Mouse (Mus musculus) hindbrain, postnatal 0 days (tissue): Measurements from ENCODE around the gene Ccl4. TPM values are rescaled to one million over a fixed set of nuclear protein-coding genes. Genes with fewer than 3 reads are reported as not detected.

Experiments used
- ATAC-seq: fragments of 200-750 bp; cut with Nextera tagmentation; 2 replicates; pipeline ENCODE4 v1.8.0; 2017; ENCODE audit warnings: mild to moderate bottlenecking, moderate TSS enrichment, moderate library complexity
- DNase-seq: peaks from one replicate; pipeline ENCODE4 v3.0.0-alpha.2; 2015; ENCODE audit warnings: low spot score
- H3K27ac ChIP-seq: fragments of 300-500 bp; sonication (generic); 2 replicates; pipeline ENCODE4 v1.5.1; 2014; ENCODE audit warnings: mild to moderate bottlenecking
- H3K27me3 ChIP-seq: fragments of 300-500 bp; sonication (generic); 2 replicates; pipeline ENCODE4 v1.6.1; 2014; ENCODE audit warnings: low read length, mixed read lengths; ENCODE audit not compliant: insufficient read depth
- H3K36me3 ChIP-seq: fragments of 300-500 bp; sonication (generic); 2 replicates; pipeline ENCODE4 v1.6.1; 2014; ENCODE audit warnings: low read length, mixed read lengths; ENCODE audit not compliant: insufficient read depth
- H3K4me1 ChIP-seq: fragments of 300-500 bp; sonication (generic); 2 replicates; pipeline ENCODE4 v1.6.1; 2014; ENCODE audit warnings: antibody characterized with exemption, low read length, mixed read lengths; ENCODE audit not compliant: insufficient read depth
- H3K4me2 ChIP-seq: fragments of 300-500 bp; sonication (generic); 2 replicates; pipeline ENCODE4 v1.6.1; 2014; ENCODE audit warnings: low read depth, mild to moderate bottlenecking, low read length, moderate library complexity, mixed read lengths
- H3K4me3 ChIP-seq: fragments of 300-500 bp; sonication (generic); 2 replicates; pipeline ENCODE4 v1.5.1; 2014; ENCODE audit warnings: low read length
- H3K9ac ChIP-seq: fragments of 300-500 bp; sonication (generic); replicated peaks from 2 replicates; pipeline ENCODE4 v1.6.1; 2014; ENCODE audit warnings: mild to moderate bottlenecking, low read length, moderate library complexity, mixed read lengths
- H3K9me3 ChIP-seq: fragments of 300-500 bp; sonication (generic); 2 replicates; pipeline ENCODE4 v1.6.1; 2016; ENCODE audit warnings: low read length, mixed read lengths
- CTCF ChIP-seq: IDR thresholded peaks from 2 replicates; pipeline ENCODE4 v1.5.1; 2016; ENCODE audit warnings: antibody characterized with exemption, control low read depth, low read depth
- WGBS: fragments of 180-500 bp; shearing (Covaris S2); extraction: QIAGEN DNeasy Blood & Tissue Kit; methylation state at CpG from one replicate; pipeline ENCODE4 v1.1.7; 2014; 5-methylcytosine and 5-hydroxymethylcytosine counted together
- polyA plus RNA-seq: library from polyadenylated mRNA; unstranded; fragments of >200 nt; fragmentation: Nextera tagmentation; extraction: Ambion mirVana; gene quantifications from 2 replicates; pipeline ENCODE4 v1.2.1, GENCODE M21; 2015
- total RNA-seq: library from RNA; depleted of rRNA; stranded (reverse); fragments of >200 nt; gene quantifications from 2 replicates; pipeline ENCODE4 v1.2.3, GENCODE M21; 2014; rRNA removed

Ccl4 gene
- total RNA-seq = not detected in 2 replicates
- polyA plus RNA-seq = 0.39 and 0.77 TPM in 2 replicates

DNA sequence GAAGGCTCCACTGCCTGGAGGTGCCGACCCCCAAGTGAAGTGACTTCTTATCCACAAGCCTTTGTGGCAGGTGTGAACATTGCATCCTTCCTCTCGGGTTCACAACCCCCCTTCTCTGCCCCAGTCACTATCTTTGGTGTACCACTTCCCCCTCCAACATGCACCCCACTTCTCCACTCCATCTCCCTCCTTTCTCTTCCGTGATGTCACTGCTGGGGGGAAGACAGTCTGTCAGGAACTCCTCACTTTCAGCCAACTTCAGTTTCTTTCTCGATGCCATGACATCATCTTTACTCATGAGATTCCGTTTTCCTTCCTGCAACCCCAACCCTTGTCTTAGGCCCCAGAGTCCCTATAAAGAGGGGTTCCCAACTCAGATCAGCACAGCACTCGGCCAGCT is at the start of gene Ccl4:
Ccl4 (plus strand) TSS at position 381 of the 400 bp plus-strand sequence.
- Histone ChIP-seq H3K36me3 (no peaks in the 10 kb centered on the region), H3K27ac (no peak within 1 kb of the TSS), H3K4me3 (no peak within 1 kb of the TSS), H3K9ac (no peak within 1 kb of the TSS), H3K4me1 (no peaks in the 10 kb centered on the region), H3K9me3 (no peaks in the 10 kb centered on the region), H3K27me3 (no peaks in the 10 kb centered on the region), H3K4me2 (no peak within 1 kb of the TSS)
- ATAC-seq (no peak), DNase-seq (no peak)
- WGBS = 85% methylated on average over 6 of the region's 6 CpGs
- no peak for TF ChIP-seq CTCF

DNA sequence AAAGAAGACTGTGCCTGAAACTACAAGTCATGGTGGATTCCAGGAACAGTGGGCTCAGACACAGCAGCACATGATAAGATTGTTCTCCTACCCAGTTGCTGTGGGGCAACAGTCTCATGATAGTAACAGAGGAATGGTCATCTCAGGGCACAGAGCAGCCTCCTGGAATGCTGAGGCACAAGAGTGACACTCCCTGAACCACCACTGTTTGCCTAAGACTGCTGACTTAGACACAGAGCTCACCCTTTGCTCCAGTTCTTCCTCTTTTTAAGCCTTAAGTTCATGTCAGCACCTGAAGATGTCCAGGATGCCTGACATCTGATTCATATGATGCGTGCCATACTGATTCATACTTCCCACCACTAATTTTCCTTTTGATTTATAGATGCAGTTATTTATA is 45.8 kb upstream of the Ccl4 start:
- Histone ChIP-seq H3K4me2 (no peak overlapping the region), H3K27me3 (no peaks in the 10 kb centered on the region), H3K4me1 (no peaks in the 10 kb centered on the region), H3K9me3 (no peaks in the 10 kb centered on the region), H3K27ac (no peak overlapping the region), H3K36me3 (no peaks in the 10 kb centered on the region), H3K9ac (no peak overlapping the region), H3K4me3 (no peak overlapping the region)
- ATAC-seq (no peak), DNase-seq (no peak)
- 94% methylated on average over 1 of the region's 1 CpGs for WGBS
- no peak for TF ChIP-seq CTCF

DNA sequence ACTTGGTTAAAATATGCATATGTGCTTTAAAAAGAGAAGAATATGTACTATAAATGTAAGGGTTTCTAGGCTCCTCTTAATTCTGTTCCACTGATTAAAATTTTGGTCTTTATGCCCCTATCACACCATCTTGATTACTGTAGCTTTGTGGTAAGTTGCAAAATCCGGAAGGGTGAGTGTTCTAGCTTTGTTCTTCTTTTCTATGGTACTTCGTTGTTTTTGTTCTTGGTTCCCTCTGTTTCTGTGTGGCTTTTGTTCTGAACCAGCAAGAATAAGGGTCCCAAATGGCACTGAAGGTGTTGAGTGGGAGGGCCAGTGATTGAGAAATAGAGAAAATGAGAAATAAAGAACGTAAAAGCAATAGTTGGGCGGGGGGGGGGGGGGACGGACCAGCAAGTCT is 44.1 kb upstream of the Ccl4 start:
- no peak for ATAC-seq
- H3K9ac ChIP-seq = no peak overlapping the region
- WGBS = 58% methylated on average over 5 of the region's 5 CpGs

DNA sequence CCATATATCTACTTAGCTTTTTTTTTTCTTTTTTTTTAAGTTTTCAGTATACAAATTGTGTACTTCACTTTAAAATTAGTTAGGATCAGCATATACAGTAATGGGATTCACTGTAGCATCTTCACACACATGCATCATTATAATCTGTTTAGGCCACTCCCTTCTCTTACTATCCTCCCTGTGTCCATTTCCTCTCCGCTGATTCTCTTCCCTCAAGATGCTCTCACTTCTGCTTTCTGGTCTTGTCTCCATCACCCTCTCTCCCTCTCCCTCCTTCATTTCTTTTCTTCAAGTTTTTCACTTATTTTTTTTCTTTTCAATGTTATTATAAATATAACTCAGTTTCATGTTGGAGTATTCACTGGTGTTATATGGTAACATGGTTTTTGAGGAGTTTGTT is 43.3 kb upstream of the Ccl4 start:
- H3K4me3 ChIP-seq = no peak overlapping the region
- ATAC-seq (no peak), DNase-seq (no peak)
- H3K27me3 ChIP-seq = no peaks in the 10 kb centered on the region
- H3K4me1 ChIP-seq = no peaks in the 10 kb centered on the region
- 96% methylated on average over 1 of the region's 1 CpGs for WGBS
- H3K27ac ChIP-seq = no peak overlapping the region
- H3K4me2 ChIP-seq = no peak overlapping the region
- no peaks in the 10 kb centered on the region for H3K9me3 ChIP-seq
- H3K36me3 ChIP-seq = no peaks in the 10 kb centered on the region
- no peak for TF ChIP-seq CTCF
- H3K9ac ChIP-seq = no peak overlapping the region

More for the DNA sequence above, 44.1 kb upstream of the Ccl4 start:
- H3K36me3 ChIP-seq = no peaks in the 10 kb centered on the region
- H3K4me3 ChIP-seq = no peak overlapping the region
- no peak for DNase-seq
- H3K4me2 ChIP-seq = no peak overlapping the region
- no peak for TF ChIP-seq CTCF
- no peak overlapping the region for H3K27ac ChIP-seq
- no peaks in the 10 kb centered on the region for H3K4me1 ChIP-seq
- H3K27me3 ChIP-seq = no peaks in the 10 kb centered on the region
- no peaks in the 10 kb centered on the region for H3K9me3 ChIP-seq

DNA sequence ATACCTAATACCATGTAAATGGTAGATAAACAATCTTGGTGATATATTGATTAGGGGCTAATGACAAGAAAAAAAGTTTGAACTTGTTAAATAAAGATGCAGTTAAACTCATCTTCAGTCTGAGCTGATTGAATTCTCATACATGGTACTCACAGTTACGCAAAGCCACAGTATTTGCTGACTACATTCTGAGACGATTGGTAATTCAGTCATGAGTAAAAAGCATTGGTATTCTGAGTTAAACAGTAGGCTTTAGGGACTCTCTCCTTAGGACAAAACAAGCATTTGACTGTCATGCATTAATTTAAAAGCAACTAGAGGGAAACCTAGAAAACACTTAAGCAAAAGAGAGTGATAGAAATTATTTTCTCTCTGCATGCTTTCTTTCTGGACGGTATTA is 38.8 kb upstream of the Ccl4 start:
- WGBS = 91% methylated on average over 3 of the region's 3 CpGs

DNA sequence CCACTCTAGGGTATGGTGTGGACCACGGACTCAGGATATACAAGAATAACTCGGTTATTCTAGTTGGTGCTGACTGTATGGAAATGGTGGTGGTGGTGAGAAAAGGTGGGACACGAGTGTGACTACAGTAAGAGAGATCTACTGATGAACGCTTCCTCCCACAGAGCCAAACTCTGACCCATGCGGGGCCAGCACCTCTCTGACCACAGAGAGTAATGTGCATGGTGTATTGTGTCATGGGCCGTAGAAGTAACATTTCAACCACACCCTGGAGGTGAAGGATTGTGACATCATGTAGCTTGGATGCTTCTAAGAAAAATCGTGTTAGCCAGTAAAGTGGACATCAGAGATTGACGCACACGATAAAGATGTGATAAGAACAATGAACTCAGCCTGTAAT is 33.6 kb upstream of the Ccl4 start:
- WGBS = 91% methylated on average over 9 of the region's 9 CpGs
- H3K4me3 ChIP-seq = no peak overlapping the region
- H3K27ac ChIP-seq = no peak overlapping the region
- TF ChIP-seq CTCF = no peak
- no peaks in the 10 kb centered on the region for H3K27me3 ChIP-seq
- H3K4me2 ChIP-seq = no peak overlapping the region
- no peak for ATAC-seq
- no peak for DNase-seq
- no peaks in the 10 kb centered on the region for H3K4me1 ChIP-seq
- H3K9me3 ChIP-seq = no peaks in the 10 kb centered on the region
- no peaks in the 10 kb centered on the region for H3K36me3 ChIP-seq
- H3K9ac ChIP-seq = no peak overlapping the region

More for the DNA sequence above, 38.8 kb upstream of the Ccl4 start:
- no peak for ATAC-seq
- Histone ChIP-seq H3K9ac (no peak overlapping the region), H3K27me3 (no peaks in the 10 kb centered on the region), H3K4me2 (no peak overlapping the region), H3K4me3 (no peak overlapping the region), H3K9me3 (no peaks in the 10 kb centered on the region), H3K27ac (no peak overlapping the region), H3K4me1 (no peaks in the 10 kb centered on the region), H3K36me3 (no peaks in the 10 kb centered on the region)
- TF ChIP-seq CTCF = no peak
- no peak for DNase-seq

DNA sequence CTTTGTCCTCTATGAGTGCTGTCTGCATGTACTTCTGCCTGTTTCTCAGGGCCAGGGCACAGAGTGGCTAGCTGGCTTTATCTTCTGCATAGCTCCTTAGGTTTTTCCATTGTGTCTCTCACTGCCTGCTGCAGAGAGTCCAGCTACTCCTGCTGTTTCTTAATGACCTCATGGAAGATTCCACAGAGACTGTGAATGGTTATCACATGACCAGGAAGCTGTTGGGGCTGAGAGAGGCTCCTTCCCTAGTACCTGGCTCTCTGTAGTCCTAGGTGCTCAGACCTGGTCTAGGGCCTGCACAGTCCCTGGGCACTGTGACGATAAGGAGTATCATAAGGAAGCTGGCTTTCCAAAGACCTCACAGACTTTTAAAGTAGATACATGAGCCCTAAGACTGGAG is 31.8 kb upstream of the Ccl4 start:
- Histone ChIP-seq H3K9ac (no peak overlapping the region), H3K36me3 (no peaks in the 10 kb centered on the region), H3K9me3 (no peaks in the 10 kb centered on the region), H3K4me3 (no peak overlapping the region), H3K27ac (no peak overlapping the region), H3K4me1 (no peaks in the 10 kb centered on the region), H3K4me2 (no peak overlapping the region), H3K27me3 (no peaks in the 10 kb centered on the region)
- DNase-seq = no peak
- no peak for TF ChIP-seq CTCF
- WGBS = 94% methylated on average over 1 of the region's 1 CpGs
- ATAC-seq = no peak
